Mouse (Mus musculus) kidney, adult 2 months (tissue): ENCODE results near the gene Dock7.

ENCODE experiments used
- CTCF ChIP-seq: fragments of 200-500 bp; conservative IDR thresholded peaks from 2 replicates; pipeline ENCODE4 v1.5.1; 2011; ENCODE audit warnings: low read depth, mild to moderate bottlenecking, control low read depth, low read length, moderate library complexity, mixed read lengths; ENCODE audit not compliant: insufficient read depth, insufficient read length
- POLR2A ChIP-seq: fragments of 200-500 bp; IDR thresholded peaks from one replicate; pipeline ENCODE4 v1.6.1; 2011; ENCODE audit warnings: low read depth, low read length, control low read depth

DNA sequence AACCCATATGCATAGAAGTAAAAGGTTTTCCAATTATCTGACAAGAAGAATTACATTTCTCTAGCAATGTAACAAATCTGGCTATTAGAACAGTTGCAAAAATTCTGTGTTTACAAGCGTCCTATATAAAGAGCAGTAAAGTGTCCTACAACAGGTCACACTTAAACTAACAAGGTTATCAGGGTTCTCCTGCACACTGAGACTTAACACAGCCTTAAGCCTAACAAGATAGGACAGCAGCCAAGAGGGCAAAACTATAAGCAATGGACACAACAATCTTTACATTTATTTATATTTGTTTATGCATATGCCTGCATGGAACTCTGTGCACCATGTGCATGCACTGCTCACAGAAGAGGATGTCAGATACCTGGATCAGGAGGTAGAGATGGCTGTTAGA, 39.5 kb downstream of the Dock7 start:
- TF ChIP-seq POLR2A = no peak
- no peak for TF ChIP-seq CTCF
